Mouse (Mus musculus) G1E (cell line): ENCODE measurements around the gene Tctex1d2.

Source experiments
- CTCF ChIP-seq: IDR thresholded peaks from 2 replicates; pipeline ENCODE4 v1.5.1; 2012; ENCODE audit warnings: low read depth, low read length, inconsistent platforms, mixed read lengths
- GATA1 ChIP-seq: IDR thresholded peaks from 2 replicates; pipeline ENCODE4 v1.6.1; 2012; ENCODE audit warnings: borderline replicate concordance, low read length, inconsistent platforms, mixed read lengths

DNA sequence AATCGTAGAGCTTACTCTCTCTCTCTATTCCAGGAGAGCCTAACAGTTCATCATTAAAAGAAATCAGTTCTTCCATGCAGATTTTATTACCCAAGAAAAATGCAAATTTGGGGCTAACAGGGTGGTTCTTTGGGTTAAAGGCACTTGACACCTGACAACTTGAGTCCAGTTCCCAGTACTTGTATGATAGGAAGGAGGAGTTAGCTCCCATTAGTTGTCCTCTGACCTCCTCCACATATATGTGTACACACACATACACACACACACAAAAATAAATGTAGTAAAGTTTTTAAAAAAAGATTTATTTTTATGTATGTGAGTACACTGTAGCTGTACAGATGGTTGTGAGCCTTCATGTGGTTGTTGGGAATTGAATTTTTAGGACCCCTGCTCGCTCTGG lies 30.6 kb downstream of the Tctex1d2 start:
- TF ChIP-seq GATA1 (no peak), CTCF (no peak)
